Mouse (Mus musculus): Measurements from ENCODE around the gene Cutc.

GRCm38 (mm10) chr19:43769366-43769960, 16.7 kb downstream of the Cutc start:
- TF ChIP-seq UBTF (IDR thresholded peaks at IDR 0.05; ENCODE audit: borderline replicate concordance, insufficient read depth, low read depth, low read length) (no peak), CTCF (IDR thresholded peaks at IDR 0.05 in 2 of 3, conservative IDR thresholded peaks at IDR 0.05 in 1 of 3; ENCODE audit: control insufficient read depth in 1 of 3, insufficient read depth in 1 of 3, low read depth in 2 of 3, low read length in 3 of 3, poor library complexity in 1 of 3, severe bottlenecking in 1 of 3) (no peak)
